Mouse (Mus musculus): ENCODE measurements around the gene Olfr214.

DNA sequence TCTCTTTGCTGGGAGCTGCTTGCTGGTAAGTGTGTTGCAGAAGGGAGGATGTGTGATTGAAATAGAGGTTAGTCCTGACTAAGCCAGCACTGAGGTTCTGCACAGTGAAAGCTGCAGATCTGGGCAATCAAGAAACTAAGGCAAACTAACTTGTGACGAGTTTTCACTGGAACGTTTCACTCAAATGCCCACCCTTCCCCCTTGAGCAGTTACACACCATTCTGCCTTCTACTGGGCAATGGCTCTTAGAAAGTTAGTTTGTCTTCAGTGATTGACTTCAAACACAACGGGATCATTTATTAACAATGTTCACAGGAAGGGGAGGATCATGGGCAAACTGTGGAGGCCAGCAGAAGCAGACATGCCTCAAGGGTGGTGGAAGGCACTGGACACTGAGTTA is 917 bp downstream of the Olfr214 start:
- no peak for TF ChIP-seq CTCF (IDR thresholded peaks at IDR 0.05; ENCODE audit: low read depth, low read length)
- no peak for TF ChIP-seq EP300 (IDR thresholded peaks at IDR 0.05; ENCODE audit: insufficient read depth, low read depth, low read length)
- no peak for TF ChIP-seq POLR2A (IDR thresholded peaks at IDR 0.05; ENCODE audit: insufficient read depth, low read length)

Data from ES-Bruce4 (cell line).